Mouse (Mus musculus) liver, adult 2 months (tissue): Measurements from ENCODE around the gene Pkd1.

ENCODE experiments used
- CTCF ChIP-seq: fragments of 200-500 bp; IDR thresholded peaks from 2 replicates; pipeline ENCODE4 v1.5.1; 2011; ENCODE audit warnings: low read depth, low read length, control low read depth
- POLR2A ChIP-seq: fragments of 200-500 bp; IDR thresholded peaks from 2 replicates; pipeline ENCODE4 v1.6.1; 2011; ENCODE audit warnings: low read length, control low read depth; ENCODE audit not compliant: insufficient read depth; ENCODE audit errors: extremely low read depth

DNA sequence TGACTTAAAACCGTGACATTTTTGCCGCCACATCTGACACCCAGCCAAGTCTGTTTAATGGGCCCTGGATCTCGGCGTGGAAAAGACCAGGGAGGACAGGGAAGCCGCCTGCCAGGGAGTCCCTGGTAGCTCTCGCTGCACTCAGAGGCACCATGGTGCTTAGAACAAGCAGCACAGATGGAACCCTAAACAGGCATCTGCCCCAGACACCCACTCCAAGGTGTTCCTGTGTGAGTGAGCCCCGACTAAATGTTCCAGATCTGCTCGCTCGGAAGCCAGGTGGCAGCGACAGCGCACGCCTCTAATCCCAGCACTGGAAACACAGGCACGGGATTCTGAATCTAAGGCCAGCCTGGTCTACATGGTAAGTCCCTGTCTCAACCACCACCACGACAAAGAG lies 80.4 kb downstream of the Pkd1 start:
- TF ChIP-seq CTCF (no peak), POLR2A (no peak)
